Mouse (Mus musculus) heart, adult 2 months (tissue): ENCODE measurements at regions not wholly inside any gene's neighbourhood (a gene's known extent, or its start where the extent isn't known, plus 50 kb on each side); places are given as distances from the start of the nearest gene placed in this dataset.

Experiments used
- CTCF ChIP-seq: fragments of 200-600 bp; IDR thresholded peaks from 2 replicates; pipeline ENCODE4 v1.8.1; 2022; ENCODE audit warnings: antibody characterized with exemption, mild to moderate bottlenecking, moderate library complexity
- EP300 ChIP-seq: fragments of 200-500 bp; IDR thresholded peaks from 2 replicates; pipeline ENCODE4 v1.6.1; 2011; ENCODE audit warnings: low read depth, low read length, control low read depth; ENCODE audit not compliant: insufficient read depth
- POLR2A ChIP-seq: fragments of 200-500 bp; IDR thresholded peaks from 2 replicates; pipeline ENCODE4 v1.6.1; 2011; ENCODE audit warnings: mild to moderate bottlenecking, low read depth, low read length, control low read depth; ENCODE audit not compliant: insufficient read depth

DNA sequence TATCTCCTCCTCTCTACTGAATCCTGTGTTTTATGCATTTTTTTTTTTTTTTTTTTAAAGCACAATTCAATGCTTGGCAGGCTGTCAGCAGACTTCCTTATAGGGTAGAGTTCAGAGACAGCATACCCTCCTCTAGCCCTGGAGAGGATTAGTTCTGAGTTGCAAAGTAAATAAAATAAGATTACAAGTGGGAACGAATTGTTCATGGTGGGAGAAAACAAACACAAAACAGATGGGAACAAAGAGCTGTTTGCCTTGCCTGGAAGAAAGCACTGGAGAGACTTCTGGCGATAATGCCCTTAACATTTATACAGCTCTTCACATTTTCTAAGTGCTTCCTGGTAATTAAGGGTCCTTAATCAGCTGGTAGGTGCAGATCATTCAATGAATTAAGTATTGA, 254.6 kb downstream of the Lmo7 start:
- no peak for TF ChIP-seq CTCF
- TF ChIP-seq POLR2A = no peak
- no peak for TF ChIP-seq EP300
